Mouse (Mus musculus): ENCODE results near the gene Ccdc191.

The Ccdc191 gene

GRCm38 (mm10) chr16:43889208-43890004 lies at the start of gene Ccdc191:
Gene Ccdc191 (plus strand): TSS chr16:43889800.
- peak; percentile 99 for DNase-seq (ENCODE audit: low read depth, low spot score)

DNA sequence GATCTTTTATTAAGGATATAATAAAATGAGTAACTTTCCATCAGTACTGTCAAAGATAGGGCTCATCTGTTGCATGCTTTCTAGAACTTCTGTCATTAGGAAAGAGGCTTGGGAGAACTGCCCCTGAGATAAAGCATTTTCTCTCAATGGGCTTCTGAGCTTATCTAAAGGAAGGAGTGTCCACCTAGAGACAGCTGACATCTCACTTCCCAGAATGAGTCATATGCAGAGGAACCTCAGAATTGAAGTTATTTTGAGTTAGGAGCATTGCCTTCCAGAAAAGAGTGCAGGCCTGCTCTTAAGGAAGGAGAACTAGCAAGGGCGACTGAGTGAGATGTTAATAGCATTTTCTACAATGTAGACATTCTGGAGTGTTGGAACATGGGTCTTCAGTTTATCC lies 48.4 kb upstream of the Ccdc191 start:
- no peak for DNase-seq (ENCODE audit: low read depth, low spot score)

DNA sequence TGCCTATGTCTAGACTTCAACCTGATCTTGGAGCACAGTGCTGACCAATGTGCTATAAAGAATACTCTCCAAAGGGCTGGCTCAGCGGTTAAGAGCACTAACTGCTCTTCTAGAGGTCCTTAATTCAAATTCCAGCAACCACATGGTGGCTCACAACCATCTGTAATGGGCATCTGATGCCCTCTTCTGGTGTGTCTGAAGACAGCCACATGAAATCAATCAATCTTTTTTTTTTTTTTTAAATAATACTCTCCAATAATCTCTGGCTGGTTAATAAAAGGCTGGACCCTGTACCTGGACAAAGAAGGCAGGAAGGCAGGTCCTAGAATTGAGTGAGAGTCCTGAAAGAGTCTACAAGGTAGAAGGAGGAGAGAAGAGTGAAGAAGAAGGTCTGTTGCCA lies 39.8 kb upstream of the Ccdc191 start:
- DNase-seq (ENCODE audit: low read depth, low spot score), result no peak

DNA sequence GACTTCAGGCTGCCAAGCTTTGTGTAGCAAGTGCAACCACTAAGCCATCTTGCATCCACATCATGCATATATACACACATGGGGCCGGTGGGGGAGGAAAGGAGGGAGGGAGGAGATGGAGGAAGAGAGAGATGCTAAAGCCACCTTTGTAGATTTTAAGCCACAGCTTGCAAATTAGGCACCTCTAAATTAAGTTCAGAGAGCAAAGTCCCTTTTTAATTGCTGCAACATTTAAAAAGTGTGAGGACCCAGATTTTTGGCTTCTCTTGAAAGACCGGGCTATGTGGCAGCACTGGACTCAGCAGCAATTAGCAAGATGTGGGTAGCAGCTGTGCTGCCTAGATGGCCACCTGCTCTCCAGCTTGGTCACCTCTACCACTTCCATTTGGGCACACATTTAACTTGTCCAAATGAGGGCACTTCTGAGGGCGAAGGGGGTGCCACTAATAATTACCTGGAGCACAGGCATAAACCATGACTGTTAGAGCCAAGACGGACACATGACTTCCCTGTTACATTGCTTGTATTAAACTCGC lies 30.6 kb upstream of the Ccdc191 start:
- no peak for DNase-seq (ENCODE audit: low read depth, low spot score)

DNA sequence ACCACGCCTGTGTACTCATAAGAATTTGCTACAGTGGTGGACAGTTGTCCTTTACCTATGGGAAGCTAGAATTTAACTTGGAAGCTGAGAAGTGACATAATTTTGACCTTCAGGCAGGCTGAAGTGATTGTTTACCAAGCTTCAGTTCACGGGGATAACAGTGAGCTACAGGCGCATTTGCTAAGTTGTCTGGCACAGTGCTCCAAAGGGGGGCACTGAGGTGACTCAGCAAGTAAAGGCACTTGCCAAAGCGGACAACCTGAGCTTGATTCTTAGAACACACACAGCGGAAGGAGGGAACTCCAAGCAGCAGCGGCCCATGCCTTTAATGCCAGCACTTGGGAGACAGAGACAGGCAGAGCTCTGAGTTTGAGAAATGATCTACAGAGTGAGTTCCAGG lies 29.0 kb upstream of the Ccdc191 start:
- DNase-seq (ENCODE audit: low read depth, low spot score), result no peak

- no peak for DNase-seq (ENCODE audit: low read depth, low spot score)
These were observed 19.8 kb upstream of the Ccdc191 start for GRCm38 (mm10) chr16:43869805-43870204.

- DNase-seq (ENCODE audit: low read depth, low spot score), result no peak
These were observed 18.2 kb upstream of the Ccdc191 start for GRCm38 (mm10) chr16:43871419-43871818.

GRCm38 (mm10) chr16:43879769-43880168 lies 9.8 kb upstream of the Ccdc191 start:
- no peak for DNase-seq (ENCODE audit: low read depth, low spot score)

DNA sequence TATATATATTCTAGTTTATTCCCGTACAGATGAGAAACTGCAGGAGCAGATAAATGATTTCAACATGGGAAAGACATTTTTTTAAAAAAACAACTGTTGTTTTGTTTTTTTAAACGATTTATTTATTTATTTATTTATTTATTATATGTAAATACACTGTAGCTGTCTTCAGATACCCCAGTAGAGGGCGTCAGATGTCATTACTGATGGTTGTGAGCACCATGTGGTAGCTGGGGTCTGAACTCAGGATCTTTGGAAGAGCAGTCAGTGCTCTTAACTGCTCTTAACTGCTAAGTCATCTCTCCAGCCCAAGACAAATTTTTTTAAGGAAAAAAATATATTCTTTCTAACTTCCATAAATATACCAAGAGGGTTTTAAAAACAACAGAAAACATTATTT lies 8.0 kb upstream of the Ccdc191 start:
- DNase-seq (ENCODE audit: low read depth, low spot score), result no peak

- DNase-seq (ENCODE audit: low read depth, low spot score), result no peak
These were observed 7.3 kb upstream of the Ccdc191 start for GRCm38 (mm10) chr16:43882329-43882728.

- DNase-seq (ENCODE audit: low read depth, low spot score), result no peak
These were observed 371 bp downstream of the Ccdc191 start for GRCm38 (mm10) chr16:43890005-43890336.

DNA sequence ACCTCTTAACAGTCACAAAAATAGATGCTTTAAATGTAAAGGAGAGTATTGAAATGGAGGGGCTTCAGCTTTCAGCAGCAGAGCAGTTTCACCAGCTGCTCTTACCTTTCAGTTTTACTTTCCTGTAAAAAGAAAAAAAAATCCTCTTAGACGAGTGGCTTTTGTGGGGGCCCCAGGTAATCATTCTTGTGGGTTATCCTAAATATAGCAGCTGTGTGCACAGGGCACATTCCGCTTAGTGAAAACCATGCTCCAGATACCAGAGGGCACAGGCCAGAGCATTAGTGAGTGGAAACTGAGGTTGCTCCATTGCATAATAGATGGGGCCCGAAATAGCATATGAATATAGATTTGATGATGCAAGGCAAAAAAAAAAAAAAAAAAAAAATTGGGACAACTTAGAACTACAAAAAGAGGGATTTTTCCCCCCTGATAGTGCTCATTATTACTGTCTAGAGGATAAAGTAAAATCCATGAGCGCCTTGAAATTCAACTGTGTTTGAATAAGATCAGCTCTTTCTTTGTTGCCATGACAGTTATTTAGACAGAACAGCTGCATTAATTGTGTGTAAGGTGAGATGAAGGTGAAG lies 1.2 kb downstream of the Ccdc191 start:
- DNase-seq (ENCODE audit: low read depth, low spot score), result no peak

DNA sequence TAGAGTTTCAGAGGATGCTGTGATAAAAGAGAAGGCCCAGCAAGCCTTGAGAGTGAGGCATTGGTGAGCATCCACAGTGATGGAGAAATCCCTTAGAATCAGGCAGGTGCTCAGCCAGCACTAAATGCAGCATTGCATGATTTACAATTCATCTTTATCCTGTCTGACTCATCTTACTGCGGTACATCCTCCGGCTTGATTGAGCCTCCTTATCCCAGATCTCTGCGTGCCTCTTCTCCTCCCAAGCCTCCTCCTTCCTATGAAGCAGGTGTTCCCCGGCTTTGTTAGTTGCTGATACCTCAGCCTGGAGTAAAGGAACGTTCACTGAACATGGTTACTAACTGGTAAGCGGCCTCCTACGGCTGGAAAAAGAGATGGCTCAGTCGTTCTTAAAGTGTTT lies 4.9 kb downstream of the Ccdc191 start:
- DNase-seq (ENCODE audit: low read depth, low spot score), result no peak

DNA sequence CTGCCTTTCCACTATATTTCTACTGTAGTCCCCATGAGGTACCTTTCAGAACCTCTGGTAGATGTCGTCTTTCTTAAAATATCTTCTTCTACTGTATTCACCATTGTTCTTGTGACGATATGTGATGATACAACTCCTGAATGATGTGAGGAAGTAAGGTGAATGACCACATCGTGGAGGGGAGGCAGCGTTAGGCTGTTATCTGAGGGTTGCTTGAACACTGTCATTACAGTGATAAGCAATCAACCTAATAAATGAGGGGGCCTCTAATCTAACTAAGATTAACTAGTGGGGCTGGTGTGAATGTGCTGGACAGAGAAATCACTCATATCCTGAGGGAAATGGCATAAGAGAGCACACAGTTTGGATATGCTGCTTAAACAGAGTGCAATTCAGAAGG lies 10.5 kb downstream of the Ccdc191 start:
- no peak for DNase-seq (ENCODE audit: low read depth, low spot score)

DNA sequence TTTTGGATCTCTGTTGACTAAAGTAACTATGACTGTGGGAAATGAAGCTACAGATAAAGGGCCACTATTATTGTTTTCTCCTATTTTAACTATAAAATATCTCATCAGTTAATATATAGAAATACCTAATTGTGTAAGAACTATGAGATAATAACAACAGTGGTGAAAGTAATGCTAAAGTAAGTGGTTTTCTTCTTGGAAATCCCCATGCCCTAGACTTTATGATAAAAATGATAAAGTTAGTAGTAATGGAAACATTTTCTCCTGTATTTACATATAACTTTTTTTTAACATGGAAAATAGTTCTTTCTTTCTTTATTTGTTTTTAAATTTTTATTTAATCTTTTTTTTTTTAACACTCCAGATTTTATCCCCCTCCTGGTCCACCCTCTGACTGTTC lies 11.0 kb downstream of the Ccdc191 start:
- no peak for DNase-seq (ENCODE audit: low read depth, low spot score)

DNA sequence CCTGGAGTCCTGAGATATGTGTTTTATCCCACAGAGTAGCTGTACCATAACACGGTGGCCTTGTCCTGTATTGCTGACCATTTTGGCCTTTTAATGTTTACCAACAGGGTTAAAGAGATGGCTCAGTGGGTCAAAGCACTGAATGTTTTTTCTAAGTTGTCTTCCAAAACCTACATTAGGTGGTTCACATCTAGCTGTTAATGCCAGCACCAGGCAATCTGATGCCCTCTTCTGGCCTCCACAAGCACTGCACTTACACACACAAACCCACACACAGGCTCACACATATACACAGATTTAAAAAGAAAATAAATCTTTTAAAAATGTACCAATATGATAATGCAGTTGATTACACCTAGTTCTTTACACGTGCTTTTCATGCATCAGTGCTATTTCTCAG lies 19.3 kb downstream of the Ccdc191 start:
- no peak for DNase-seq (ENCODE audit: low read depth, low spot score)

GRCm38 (mm10) chr16:43918867-43919266 lies 29.3 kb downstream of the Ccdc191 start:
- no peak for DNase-seq (ENCODE audit: low read depth, low spot score)

DNA sequence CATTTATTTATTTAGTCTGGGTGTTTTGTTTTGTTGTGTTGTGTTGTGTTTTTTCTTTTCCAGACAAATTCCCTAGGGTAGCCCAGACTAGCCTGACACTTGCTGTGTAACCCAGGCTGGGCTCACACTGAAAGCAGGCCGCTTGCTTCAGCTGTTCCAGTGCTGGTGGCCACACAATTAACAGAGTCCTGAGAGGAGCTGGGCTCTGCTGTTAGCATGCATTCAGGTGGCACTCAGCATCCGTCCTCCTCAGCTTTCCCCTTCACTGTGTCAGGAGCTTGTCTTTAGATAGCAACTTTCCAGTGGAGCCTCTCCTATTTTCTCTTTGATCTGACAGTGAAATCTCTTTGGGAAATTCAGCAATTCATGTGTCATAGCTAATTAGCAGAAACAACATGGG lies 32.4 kb downstream of the Ccdc191 start:
- DNase-seq (ENCODE audit: low read depth, low spot score), result no peak

DNA sequence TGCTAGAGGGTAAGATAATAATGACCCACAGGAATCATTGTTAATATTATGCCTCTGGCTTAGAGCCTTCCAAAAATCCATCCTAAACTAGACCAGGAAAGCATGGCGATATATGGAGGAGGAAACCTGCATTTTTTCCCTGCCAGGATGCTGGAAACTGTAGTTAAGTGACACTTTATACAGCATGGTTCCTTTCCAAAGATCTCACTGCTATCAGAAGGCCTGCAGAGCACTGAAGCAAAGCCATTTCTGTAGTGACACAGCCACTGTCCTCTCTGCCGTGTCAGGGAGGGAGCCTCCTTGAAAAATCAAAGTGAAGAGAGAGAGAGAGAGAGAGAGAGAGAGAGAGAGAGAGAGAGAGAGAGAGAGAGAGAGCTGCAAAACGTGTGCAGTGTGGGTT lies 33.0 kb downstream of the Ccdc191 start:
- DNase-seq (ENCODE audit: low read depth, low spot score), result no peak

GRCm38 (mm10) chr16:43925001-43925558 lies 35.5 kb downstream of the Ccdc191 start:
- no peak for DNase-seq (ENCODE audit: low read depth, low spot score)

- DNase-seq (ENCODE audit: low read depth, low spot score), result no peak
These were observed 36.2 kb downstream of the Ccdc191 start for GRCm38 (mm10) chr16:43925846-43926245.

DNA sequence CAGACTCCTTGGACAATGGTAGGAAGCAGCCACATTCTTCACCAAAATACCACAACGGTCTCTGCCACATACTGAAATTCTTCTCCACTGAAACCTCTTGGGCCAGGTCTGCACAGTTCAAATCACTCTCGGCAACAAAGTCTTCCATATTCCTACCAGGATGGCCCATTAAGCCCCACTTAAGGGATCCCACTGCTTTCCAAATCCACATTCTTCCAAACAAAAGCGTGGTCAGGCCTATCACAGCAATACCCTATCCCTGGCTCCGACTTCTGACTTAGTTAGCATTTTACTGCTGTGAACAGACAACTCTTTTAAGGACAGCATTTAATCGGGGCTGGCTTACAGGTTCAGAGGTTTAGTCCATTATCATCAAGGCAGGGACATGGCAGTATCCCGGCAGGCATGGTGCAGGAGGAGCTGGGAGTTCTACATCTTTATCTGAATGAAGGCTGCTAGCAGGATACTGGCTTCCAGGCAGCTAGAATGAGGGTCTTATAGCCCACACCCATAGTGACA lies 36.8 kb downstream of the Ccdc191 start, which contains the start of gene Qtrt2:
Gene Qtrt2, minus strand, starts transcription at position 469 of the 519 bp plus-strand sequence.
- DNase-seq (ENCODE audit: low read depth, low spot score), result no peak

GRCm38 (mm10) chr16:43930577-43930976 lies 41.0 kb downstream of the Ccdc191 start:
- DNase-seq (ENCODE audit: low read depth, low spot score), result no peak

Measured in embryo, embryonic 11.5 days (tissue).